Mouse (Mus musculus): ENCODE results near the gene Rem1. TPM values are rescaled to one million over a fixed set of nuclear protein-coding genes. Genes with fewer than 3 reads are reported as not detected.

Rem1 gene
- total RNA-seq (2021): under 1 TPM; 0.74 to 0.79 TPM
- long read RNA-seq: 0 reads

GRCm38 (mm10) chr2:152626774-152627591, at the start of gene Rem1:
Gene Rem1, plus strand, starts transcription at chr2:152626951.
- DNase-seq (ENCODE audit: low spot score in 2 of 2): no peak

- DNase-seq (ENCODE audit: low spot score in 2 of 2): no peak
These were observed 46.6 kb upstream of the Rem1 start, which contains the start of gene Defb19 for GRCm38 (mm10) chr2:152580107-152580506. Gene Defb19, minus strand, starts transcription at chr2:152580312.

GRCm38 (mm10) chr2:152580612-152581011, 46.1 kb upstream of the Rem1 start:
- no peak for DNase-seq (ENCODE audit: low spot score in 2 of 2)

DNA sequence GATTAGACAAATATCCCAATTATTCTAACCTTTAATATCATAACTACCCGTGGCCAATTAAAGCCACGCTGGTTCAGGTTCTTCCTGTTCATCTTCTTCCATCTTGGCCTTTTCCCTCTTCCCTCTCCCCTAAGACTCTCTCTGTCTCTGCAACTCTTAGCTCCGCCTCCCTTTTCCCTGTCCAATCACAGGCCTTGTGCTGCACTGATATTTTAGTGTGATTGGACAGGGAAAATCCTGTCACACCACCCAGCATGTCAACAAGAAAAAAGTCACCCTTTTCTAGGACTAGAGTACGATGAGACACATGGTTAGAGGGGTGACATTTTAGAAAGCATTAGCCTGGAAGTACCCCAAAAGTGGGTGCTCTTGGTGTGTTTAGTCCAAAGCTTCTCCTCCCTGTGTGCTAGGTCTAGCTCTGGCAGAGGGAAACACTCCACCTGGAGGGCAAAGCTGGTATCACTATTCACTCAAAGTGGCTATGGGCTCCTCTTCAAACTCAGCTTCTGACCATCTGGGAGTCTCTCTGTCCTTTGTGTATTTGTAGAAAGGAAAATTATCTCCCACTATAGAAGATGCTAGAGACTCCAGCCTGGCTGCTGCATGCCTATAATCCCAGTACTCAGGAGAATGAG, 39.7 kb upstream of the Rem1 start:
- DNase-seq (ENCODE audit: low spot score in 2 of 2): peak in 1 of 2 experiments; percentile 19

GRCm38 (mm10) chr2:152588450-152588849, 38.3 kb upstream of the Rem1 start:
- DNase-seq (ENCODE audit: low spot score in 2 of 2): no peak

DNA sequence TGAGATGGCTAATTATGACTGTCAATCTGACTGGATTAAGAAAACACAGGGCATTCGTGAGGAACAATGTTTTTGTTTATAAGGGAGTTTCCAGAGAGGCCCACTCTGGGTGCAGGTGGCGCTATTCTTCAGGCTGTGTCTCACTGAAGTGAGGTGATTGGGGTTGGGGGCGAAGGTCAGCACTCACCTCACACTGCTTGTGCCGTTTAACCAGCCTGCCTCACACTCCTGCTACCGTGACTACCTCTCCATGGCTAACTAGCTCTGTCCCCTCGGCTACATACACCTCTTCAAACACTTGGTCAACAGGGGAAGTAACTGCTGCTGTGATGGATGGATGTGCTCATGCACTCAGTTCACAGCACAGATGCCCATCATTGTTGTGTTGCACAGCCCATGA, 37.7 kb upstream of the Rem1 start:
- no peak for DNase-seq (ENCODE audit: low spot score in 2 of 2)

GRCm38 (mm10) chr2:152599299-152599698, 27.5 kb upstream of the Rem1 start, which contains the start of gene Defb45:
Gene Defb45, minus strand, starts transcription at chr2:152599399.
- DNase-seq (ENCODE audit: low spot score in 2 of 2): no peak

DNA sequence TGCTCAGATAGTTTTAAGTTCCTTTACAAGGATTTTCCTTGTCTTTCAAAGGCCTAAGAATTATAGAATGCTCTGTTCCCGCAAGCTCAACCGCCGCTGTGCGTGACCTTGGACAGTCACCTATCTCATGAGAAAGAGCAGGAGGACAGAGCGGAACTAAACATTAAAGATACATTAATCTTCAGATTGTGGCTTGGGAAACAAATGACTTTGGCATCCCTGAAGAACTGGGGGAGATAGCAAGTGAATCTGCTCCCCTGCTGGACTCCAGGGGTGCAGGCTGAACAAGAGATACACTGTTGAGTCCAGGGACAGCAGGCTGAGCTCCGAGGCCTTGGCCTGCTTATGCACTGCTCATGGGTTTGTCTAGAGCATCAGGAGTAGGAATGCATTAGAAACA, 26.7 kb upstream of the Rem1 start:
- no peak for DNase-seq (ENCODE audit: low spot score in 2 of 2)

DNA sequence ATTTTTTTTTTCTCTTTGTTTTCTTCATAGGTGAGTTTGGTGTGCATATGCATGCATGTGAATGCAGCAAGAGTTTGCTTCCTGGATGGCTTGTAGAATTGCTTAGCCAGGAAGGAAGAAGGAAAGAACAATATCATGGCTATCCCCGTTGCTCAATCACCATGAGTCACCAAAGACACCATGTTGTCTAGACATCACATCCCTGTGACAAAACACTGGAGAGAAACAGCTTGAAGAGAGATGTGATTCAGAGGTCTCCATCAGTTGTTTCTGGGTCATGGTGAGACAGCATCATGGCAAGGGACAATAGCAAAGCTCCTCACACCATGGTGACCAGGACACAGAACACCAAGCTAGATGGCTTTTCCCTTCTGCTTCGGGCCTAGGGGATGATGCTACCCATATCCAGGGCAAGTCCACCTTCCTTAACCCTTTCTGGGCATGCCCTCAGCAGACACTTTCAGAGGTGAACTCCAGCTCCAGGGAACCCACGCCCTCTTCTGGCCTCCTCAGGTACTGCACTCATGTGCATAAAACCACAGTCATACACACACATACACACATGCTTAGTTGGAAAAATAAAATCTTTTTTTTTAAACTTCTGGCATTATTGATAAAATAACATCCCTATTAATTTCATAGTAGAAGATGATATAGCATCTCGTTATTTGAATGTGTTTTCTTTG, 25.3 kb upstream of the Rem1 start:
- no peak for DNase-seq (ENCODE audit: low spot score in 2 of 2)

DNA sequence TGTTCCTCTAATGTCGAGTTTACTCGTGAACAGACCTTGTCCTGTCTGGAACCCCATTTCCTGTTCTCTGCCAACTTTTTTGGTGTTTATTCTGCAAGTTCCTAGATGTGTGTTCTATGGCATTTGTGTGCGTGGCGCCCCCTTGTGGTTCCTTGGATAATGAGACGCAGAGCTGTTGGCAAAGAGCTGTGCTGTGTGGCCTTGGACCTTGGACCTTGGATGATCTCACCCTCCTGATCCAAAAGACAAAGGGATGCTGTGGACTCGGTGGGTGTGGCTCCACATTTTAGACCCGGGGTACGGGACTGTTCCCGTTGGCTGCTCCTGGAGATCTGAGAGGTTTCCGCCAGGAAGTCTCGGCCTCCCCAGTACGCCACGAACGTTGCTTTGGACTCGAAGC, 22.7 kb upstream of the Rem1 start, which contains the start of gene Defb36:
TSS of gene Defb36 (plus strand) at position 271 of the 400 bp plus-strand sequence.
- DNase-seq (ENCODE audit: low spot score in 2 of 2): peak in 1 of 2 experiments; percentile 46

- DNase-seq (ENCODE audit: low spot score in 2 of 2): no peak
These were observed 19.0 kb upstream of the Rem1 start for GRCm38 (mm10) chr2:152607746-152608145.

DNA sequence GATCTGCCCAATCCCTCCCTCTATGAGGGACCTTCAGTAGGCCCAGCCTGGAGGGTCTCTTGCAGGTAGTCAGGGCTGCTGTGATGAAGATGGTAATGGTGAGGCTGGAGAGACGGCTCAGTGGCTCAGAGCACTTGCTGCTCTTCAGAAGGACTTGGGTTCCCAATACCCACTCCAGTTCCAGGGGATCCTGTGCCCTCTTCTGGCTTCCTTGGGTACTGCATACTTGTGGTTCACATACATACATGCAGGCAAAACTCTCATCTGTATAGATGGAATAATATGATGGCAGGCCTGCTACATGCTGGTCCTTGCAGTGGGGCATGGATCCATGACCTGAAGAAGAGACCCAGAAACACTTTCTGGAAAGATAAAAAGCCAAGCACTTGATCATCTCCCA, 18.0 kb upstream of the Rem1 start:
- no peak for DNase-seq (ENCODE audit: low spot score in 2 of 2)

DNA sequence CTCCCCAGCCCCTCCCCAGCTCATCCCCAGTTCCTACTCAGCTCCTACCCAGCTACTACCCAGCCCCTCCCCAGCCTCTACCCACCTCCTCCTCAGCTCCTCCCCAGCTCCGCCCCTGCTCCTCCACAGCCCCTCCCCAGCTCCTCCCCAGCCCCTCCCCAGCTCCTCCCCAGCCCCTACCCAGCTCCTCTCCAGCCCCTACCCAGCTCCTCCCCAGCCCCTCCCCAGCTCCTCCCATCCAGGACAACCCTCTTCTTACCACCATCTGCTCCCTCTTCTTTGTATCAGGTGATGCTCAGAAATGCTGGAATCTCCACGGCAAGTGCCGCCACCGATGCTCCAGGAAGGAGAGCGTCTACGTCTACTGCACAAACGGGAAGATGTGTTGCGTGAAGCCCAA, 14.6 kb upstream of the Rem1 start:
- peak in 1 of 2 experiments; percentile 13 for DNase-seq (ENCODE audit: low spot score in 2 of 2)

- peak; percentile 36 to 81 for DNase-seq (ENCODE audit: low spot score in 2 of 2)
These were observed 11.2 kb upstream of the Rem1 start for GRCm38 (mm10) chr2:152615563-152615962.

GRCm38 (mm10) chr2:152616470-152616869, 10.3 kb upstream of the Rem1 start:
- no peak for DNase-seq (ENCODE audit: low spot score in 2 of 2)

DNA sequence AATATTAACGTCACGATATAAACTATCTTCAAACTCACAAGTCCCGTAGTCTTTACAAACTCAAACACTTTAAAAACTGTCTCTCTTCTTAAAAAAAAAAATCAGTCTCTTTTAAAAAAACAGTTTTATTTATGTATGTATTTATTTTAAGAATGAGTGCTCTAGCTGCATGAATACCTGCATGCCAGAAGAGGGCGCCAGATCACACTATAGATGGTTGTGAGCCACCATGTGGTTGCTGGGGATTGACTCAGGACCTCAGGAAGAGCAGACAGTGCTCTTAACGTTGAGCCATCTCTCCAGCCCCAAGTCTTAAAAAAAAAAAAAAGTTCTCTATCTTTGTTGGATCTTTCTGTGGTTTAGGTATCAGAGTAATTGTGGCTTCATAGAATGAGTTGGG, 9.4 kb upstream of the Rem1 start:
- DNase-seq (ENCODE audit: low spot score in 2 of 2): no peak

GRCm38 (mm10) chr2:152620367-152621134, 6.2 kb upstream of the Rem1 start:
- peak in 1 of 2 experiments; percentile 28 for DNase-seq (ENCODE audit: low spot score in 2 of 2)

GRCm38 (mm10) chr2:152622151-152622550, 4.6 kb upstream of the Rem1 start:
- no peak for DNase-seq (ENCODE audit: low spot score in 2 of 2)

DNA sequence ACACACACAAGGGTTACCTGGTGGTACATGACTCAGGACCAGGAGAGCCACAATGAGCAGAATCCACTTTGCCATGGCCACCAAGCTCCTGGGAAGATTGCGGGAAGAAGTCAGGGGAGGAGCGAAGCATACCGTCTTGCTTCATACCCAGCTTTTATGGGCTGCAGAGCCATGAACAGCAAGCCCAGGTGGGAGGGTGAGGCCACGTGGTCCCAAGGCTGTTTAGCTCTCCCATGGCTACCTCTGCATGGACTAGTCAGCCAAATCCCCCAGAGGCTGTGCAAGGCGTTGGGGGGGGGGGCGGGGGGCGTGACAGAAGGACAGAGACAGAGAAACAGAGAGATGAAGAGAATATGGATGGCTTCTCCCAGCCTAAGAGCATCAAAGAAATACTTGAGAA, 3.8 kb upstream of the Rem1 start, which contains the start of gene Defb25:
TSS of gene Defb25 (minus strand) at position 101 of the 400 bp plus-strand sequence.
- DNase-seq (ENCODE audit: low spot score in 2 of 2): no peak

GRCm38 (mm10) chr2:152624566-152624965, 2.2 kb upstream of the Rem1 start:
- DNase-seq (ENCODE audit: low spot score in 2 of 2): no peak

- no peak for DNase-seq (ENCODE audit: low spot score in 2 of 2)
These were observed 1.5 kb upstream of the Rem1 start for GRCm38 (mm10) chr2:152625256-152625655.
